ENCODE assay signal across 8 mouse cellular contexts in genomic region chr4:44703686-44704368, GRCm38 (mm10). TPM values are rescaled to one million over a fixed set of nuclear protein-coding genes. Genes with fewer than 3 reads are reported as not detected.
DNase-seq lines count a peak whose midpoint lies in the region; ATAC-seq lines count a peak whose summit lies in the region.

No protein-coding gene starts in this region.

- no peak overlapping the region for H3K9ac ChIP-seq in stomach, embryonic 15.5 days

- under 1% methylated on average over 66 of the region's 66 CpGs for WGBS in limb, embryonic 10.5 days
- 2% methylated on average over 66 of the region's 66 CpGs for WGBS in stomach, embryonic 15.5 days

- peak overlapping the region; percentile 90 for H3K4me2 ChIP-seq in stomach, embryonic 15.5 days

- ATAC-seq in stomach, embryonic 15.5 days (ENCODE audit: insufficient read depth, low FRiP score, low read depth): no peak

- no peak overlapping the region for H3K27ac ChIP-seq in limb, embryonic 10.5 days
- H3K27ac ChIP-seq in stomach, embryonic 15.5 days: no peak overlapping the region

- no peaks in the 10 kb centered on the region for H3K36me3 ChIP-seq in limb, embryonic 10.5 days
- H3K36me3 ChIP-seq in stomach, embryonic 15.5 days: no peaks in the 10 kb centered on the region

- peak; percentile 12 for DNase-seq in adrenal gland, postnatal 25 days
- DNase-seq in adrenal gland, adult 2 months: no peak
- peak; percentile 18 for DNase-seq in right cerebral cortex, postnatal 25 days
- DNase-seq in right cerebral cortex, adult 2 months (ENCODE audit: low spot score in 2 of 2): no peak
- DNase-seq in limb, embryonic 10.5 days (ENCODE audit: low spot score): peak; percentile 52
- no peak for DNase-seq in right cerebral cortex, postnatal 36 days (ENCODE audit: low spot score in 2 of 2)
- no peak for DNase-seq in layer of hippocampus, adult 9-10 months (ENCODE audit: low spot score)

- peak overlapping the region; percentile 50 for H3K4me3 ChIP-seq in limb, embryonic 10.5 days
- H3K4me3 ChIP-seq in stomach, embryonic 15.5 days (replicated peaks): peak overlapping the region; percentile 44

- peaks cover 100% of the 10 kb centered on the region for H3K27me3 ChIP-seq in limb, embryonic 10.5 days (ENCODE audit: low read depth, poor library complexity, severe bottlenecking)
- H3K27me3 ChIP-seq in stomach, embryonic 15.5 days (replicated peaks): peaks cover 91% of the 10 kb centered on the region

- no peaks in the 10 kb centered on the region for H3K9me3 ChIP-seq in limb, embryonic 10.5 days (replicated peaks)
- no peaks in the 10 kb centered on the region for H3K9me3 ChIP-seq in stomach, embryonic 15.5 days

- peaks cover 19% of the 10 kb centered on the region for H3K4me1 ChIP-seq in limb, embryonic 10.5 days
- peaks cover 18% of the 10 kb centered on the region for H3K4me1 ChIP-seq in stomach, embryonic 15.5 days

RNA-seq across cellular contexts. Expression of gene Pax5, which starts 6.5 kb away (rescaled TPM):
- total RNA-seq in adrenal gland, postnatal 25 days (2021): 0.48 and 1.4 TPM in 2 replicates
- under 1 TPM; 0.69 to 0.86 TPM for total RNA-seq in adrenal gland, adult 2 months (2021)
- 0.56 and 1.0 TPM in 2 replicates for polyA plus RNA-seq in adrenal gland, adult 2 months (2012; rRNA removed)
- polyA plus RNA-seq in limb, embryonic 10.5 days (2016; fragmentation: Nextera tagmentation; extraction: Ambion mirVana): 0.05 and 0.35 TPM in 2 replicates
- 0.05 and 0.12 TPM in 2 replicates for polyA plus RNA-seq in stomach, embryonic 15.5 days (2015; fragmentation: Nextera tagmentation; extraction: Ambion mirVana)

RNA-seq across cellular contexts. Expression of gene Zcchc7, which starts 51.9 kb away (rescaled TPM):
- 61.2 and 71.2 TPM in 2 replicates for total RNA-seq in adrenal gland, postnatal 25 days (2021)
- total RNA-seq in adrenal gland, adult 2 months (2021): 10 to 100 TPM; 36.4 to 50.0 TPM
- 5.0 and 5.4 TPM in 2 replicates for polyA plus RNA-seq in adrenal gland, adult 2 months (2012; rRNA removed)
- polyA plus RNA-seq in limb, embryonic 10.5 days (2016; fragmentation: Nextera tagmentation; extraction: Ambion mirVana): 20.2 and 20.5 TPM in 2 replicates
- polyA plus RNA-seq in stomach, embryonic 15.5 days (2015; fragmentation: Nextera tagmentation; extraction: Ambion mirVana): 40.2 and 48.7 TPM in 2 replicates

Comparison
In these comparisons a context has a peak if more than half of its experiments do, and no peak if none do; other contexts are left out.
1. DNase-seq: peak in adrenal gland, postnatal 25 days (single experiment), right cerebral cortex, postnatal 25 days (single experiment) and limb, embryonic 10.5 days (single experiment); none in adrenal gland, adult 2 months (single experiment), right cerebral cortex, adult 2 months (0 of 2), right cerebral cortex, postnatal 36 days (0 of 2) and layer of hippocampus, adult 9-10 months (single experiment).